Mouse (Mus musculus) common myeloid progenitor, adult 5-6 weeks (primary cell): ENCODE results near the gene Sf3a1. TPM values are rescaled to one million over a fixed set of nuclear protein-coding genes. Genes with fewer than 3 reads are reported as not detected.

ENCODE experiments used
- ATAC-seq: replicated peaks from 2 replicates; pipeline ENCODE4 v1.8.0; 2016; ENCODE audit warnings: low read depth, mild to moderate bottlenecking, moderate TSS enrichment, inconsistent platforms; ENCODE audit not compliant: poor library complexity, severe bottlenecking
- total RNA-seq: library from RNA; stranded (forward); fragments of 200-1000, 187-1606 nt; gene quantifications from 2 replicates; pipeline ENCODE4 v1.2.3, GENCODE M21; 2017

The Sf3a1 gene
- total RNA-seq, 1 experiment from 2014 or later = 47.1 TPM

GRCm38 (mm10) chr11:4210786-4211185, 50.6 kb downstream of the Sf3a1 start:
- no peak for ATAC-seq

- ATAC-seq = no peak
These were observed 53.0 kb downstream of the Sf3a1 start for GRCm38 (mm10) chr11:4213107-4213506.

GRCm38 (mm10) chr11:4214572-4214971, 54.4 kb downstream of the Sf3a1 start:
- no peak for ATAC-seq

GRCm38 (mm10) chr11:4215061-4215460, 54.9 kb downstream of the Sf3a1 start:
- ATAC-seq = no peak

GRCm38 (mm10) chr11:4216248-4217000, 56.3 kb downstream of the Sf3a1 start:
- no peak for ATAC-seq

GRCm38 (mm10) chr11:4217914-4218629, 57.9 kb downstream of the Sf3a1 start, which contains the start of gene Castor1:
Gene Castor1 (plus strand): TSS chr11:4218225.
- ATAC-seq = peak; percentile 88

- ATAC-seq = no peak
These were observed 58.5 kb downstream of the Sf3a1 start for GRCm38 (mm10) chr11:4218637-4219036.

- ATAC-seq = no peak
These were observed 59.2 kb downstream of the Sf3a1 start for GRCm38 (mm10) chr11:4219317-4219751.

- ATAC-seq = no peak
These were observed 59.8 kb downstream of the Sf3a1 start for GRCm38 (mm10) chr11:4219908-4220307.

- ATAC-seq = peak; percentile 45
These were observed 60.6 kb downstream of the Sf3a1 start for GRCm38 (mm10) chr11:4220443-4221400.

- peak; percentile 7; the same call in 1 of the 2 replicates for ATAC-seq
These were observed 62.1 kb downstream of the Sf3a1 start for GRCm38 (mm10) chr11:4222046-4222950.

- no peak; the same call in 1 of the 2 replicates for ATAC-seq
These were observed 63.4 kb downstream of the Sf3a1 start for GRCm38 (mm10) chr11:4223393-4224188.

GRCm38 (mm10) chr11:4224223-4224622, 64.1 kb downstream of the Sf3a1 start:
- ATAC-seq = no peak

- no peak for ATAC-seq
These were observed 66.6 kb downstream of the Sf3a1 start for GRCm38 (mm10) chr11:4226569-4227325.

- no peak for ATAC-seq
These were observed 68.3 kb downstream of the Sf3a1 start for GRCm38 (mm10) chr11:4228463-4228862.

GRCm38 (mm10) chr11:4229841-4230240, 69.7 kb downstream of the Sf3a1 start:
- ATAC-seq = no peak

GRCm38 (mm10) chr11:4231435-4231834, 71.3 kb downstream of the Sf3a1 start:
- ATAC-seq = no peak
